Mouse (Mus musculus) layer of hippocampus, adult 11-12 months (tissue): ENCODE measurements around the gene Scn10a.

Source experiments
- DNase-seq: peaks from one replicate; pipeline ENCODE4 v3.0.0; 2022; ENCODE audit warnings: low spot score

The Scn10a gene

DNA sequence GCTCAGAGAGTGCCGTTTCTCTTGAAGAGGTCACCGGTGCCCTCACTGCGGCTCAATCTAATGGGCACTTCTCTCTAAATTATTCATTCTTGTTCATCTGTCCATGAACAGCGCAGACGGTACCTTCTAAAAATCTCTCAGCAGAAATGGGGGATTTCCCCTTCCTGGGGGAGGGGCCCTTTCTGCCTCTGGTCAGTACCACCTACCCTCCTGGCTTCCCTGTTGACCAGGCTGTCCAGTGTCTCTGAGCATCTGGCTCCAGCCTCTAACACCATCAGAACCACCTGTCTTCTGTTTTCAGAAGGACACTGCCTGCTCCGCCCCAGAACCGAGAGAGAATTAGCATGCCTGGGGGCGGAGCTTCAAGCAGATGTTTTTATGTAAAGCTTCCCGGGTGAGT lies 143.4 kb downstream of the Scn10a start:
- DNase-seq: no peak

- no peak for DNase-seq
These were observed 144.8 kb downstream of the Scn10a start for GRCm38 (mm10) chr9:119574366-119574765.

GRCm38 (mm10) chr9:119573009-119573408 lies 146.1 kb downstream of the Scn10a start:
- no peak for DNase-seq

- no peak for DNase-seq
These were observed 147.7 kb downstream of the Scn10a start for GRCm38 (mm10) chr9:119571411-119571888.

GRCm38 (mm10) chr9:119570652-119571051 lies 148.5 kb downstream of the Scn10a start:
- DNase-seq: no peak

- no peak for DNase-seq
These were observed 150.4 kb downstream of the Scn10a start for GRCm38 (mm10) chr9:119568732-119569131.

DNA sequence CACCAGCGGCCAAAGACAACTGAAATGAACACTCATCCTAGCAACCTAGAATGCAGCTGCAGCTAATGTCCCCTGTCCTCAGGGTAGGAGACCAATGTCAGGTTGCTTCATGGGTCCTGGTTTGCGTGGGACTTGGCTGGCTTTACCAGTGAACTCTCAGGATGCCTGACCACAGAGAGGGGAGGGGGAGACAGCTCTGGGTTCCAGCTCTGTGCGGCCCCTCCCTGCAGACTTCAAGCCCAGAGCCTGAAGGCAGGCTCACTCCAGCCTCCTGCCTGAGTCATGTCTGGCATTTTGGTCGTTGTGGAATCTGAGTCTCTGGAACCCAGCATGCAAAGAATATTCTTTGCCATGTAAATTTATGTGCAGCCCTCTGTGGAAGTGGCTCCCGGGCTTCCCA lies 151.3 kb downstream of the Scn10a start:
- DNase-seq: no peak

GRCm38 (mm10) chr9:119566214-119566613 lies 152.9 kb downstream of the Scn10a start:
- no peak for DNase-seq

GRCm38 (mm10) chr9:119564803-119565202 lies 154.3 kb downstream of the Scn10a start:
- no peak for DNase-seq

DNA sequence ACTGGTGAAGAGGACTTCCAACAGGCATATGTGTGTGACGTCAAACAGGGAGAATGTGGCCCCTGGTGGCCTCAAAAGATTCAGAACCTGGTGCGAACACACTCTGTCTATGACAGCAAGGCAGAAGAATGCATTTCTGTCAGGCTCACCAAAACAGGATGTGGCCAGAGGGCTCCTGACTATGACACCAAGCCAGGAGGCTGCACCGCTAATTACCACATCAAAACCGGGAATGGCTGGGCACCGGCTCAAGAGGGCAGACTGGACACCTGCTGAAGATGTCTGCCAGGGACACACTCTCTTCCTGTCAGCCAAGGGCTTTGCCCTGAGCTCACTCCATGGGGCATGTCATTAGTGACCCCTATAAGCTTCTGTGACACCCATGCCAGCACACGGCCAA lies 155.5 kb downstream of the Scn10a start:
- DNase-seq: no peak

GRCm38 (mm10) chr9:119562256-119562655 lies 156.9 kb downstream of the Scn10a start:
- no peak for DNase-seq

DNA sequence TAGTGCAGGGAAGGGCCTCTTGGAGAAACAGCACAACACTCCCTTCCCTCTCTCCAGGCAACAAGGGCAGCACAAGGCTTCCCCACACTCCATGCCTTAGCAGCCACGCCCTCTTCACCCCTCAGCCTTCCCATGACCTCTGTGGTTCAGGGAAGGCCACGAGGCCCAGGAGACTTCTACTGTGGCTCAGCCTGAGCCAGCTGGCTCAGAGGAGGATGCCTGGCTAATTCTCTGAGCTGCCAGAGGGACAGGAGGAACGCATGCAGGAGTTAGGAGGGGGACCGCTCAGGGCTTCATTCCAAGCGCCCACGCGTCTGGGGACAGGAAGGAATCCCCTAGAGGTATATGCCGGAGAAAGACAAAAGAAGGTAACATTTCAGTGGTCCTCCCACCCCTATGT lies 157.4 kb downstream of the Scn10a start:
- no peak for DNase-seq

DNA sequence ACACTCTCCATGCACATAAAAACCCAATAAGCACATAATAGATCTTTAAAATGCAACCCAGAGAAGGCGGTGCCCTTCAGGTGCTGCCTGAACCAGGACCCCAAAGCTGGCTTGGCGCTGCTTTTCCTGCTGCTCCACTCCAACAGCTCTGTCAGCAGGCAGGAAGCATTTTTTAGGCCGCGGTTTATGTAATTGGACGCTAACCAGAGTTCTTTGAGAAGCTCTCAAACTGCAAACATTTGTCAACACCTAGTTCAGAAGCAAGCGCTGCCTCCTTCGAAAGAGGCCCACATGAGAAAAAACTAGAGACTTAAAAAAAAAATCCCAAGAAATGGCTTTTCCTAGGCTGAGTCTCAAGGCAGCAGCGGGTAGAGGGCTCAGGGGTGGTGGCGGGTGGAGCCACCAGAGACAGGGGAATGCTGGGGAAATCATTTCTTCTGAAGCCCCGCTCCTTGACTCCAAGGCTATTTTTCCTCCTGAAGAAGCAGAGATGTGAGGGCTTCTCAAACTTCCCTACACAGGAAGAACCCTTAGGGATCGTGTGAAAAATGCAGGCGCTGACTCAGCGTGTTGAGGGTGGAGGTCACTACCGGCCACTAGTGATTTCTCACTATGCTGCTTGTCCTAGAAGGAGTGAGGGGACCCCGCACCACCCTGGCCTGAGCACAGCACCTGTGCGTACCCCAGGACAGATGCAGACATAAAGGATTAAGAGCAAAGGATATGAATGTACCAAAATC lies 159.4 kb downstream of the Scn10a start:
- DNase-seq: no peak
